Mouse (Mus musculus) c-Kit-positive CD71-positive TER-119-negative erythroid progenitor cells, embryonic 14.5 days (primary cell): ENCODE measurements around the gene Ppp1r14b.

Experiments
- DNase-seq: peaks from one replicate; pipeline ENCODE4 v3.0.0-alpha.2; 2013; ENCODE audit warnings: low read depth

Ppp1r14b gene

DNA sequence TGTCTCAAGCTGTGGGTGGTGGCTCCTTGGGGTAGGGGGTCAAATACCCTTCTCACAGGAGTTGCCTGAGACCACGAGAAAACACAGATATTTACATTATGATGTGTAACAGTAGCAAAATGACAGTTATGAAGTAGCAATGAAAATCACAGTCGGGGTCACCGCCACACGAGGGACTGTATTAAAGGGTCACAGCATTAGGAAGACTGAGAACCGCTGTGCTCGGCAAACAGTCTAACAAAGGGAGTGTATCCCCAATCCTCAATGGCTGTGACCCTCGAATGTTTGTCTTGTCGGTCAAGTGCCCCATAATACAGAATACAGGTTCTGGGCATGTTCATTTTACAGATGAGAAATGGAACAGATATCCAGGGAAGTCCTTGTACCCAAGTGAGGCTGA, 19.2 kb downstream of the Ppp1r14b start:
- no peak for DNase-seq

DNA sequence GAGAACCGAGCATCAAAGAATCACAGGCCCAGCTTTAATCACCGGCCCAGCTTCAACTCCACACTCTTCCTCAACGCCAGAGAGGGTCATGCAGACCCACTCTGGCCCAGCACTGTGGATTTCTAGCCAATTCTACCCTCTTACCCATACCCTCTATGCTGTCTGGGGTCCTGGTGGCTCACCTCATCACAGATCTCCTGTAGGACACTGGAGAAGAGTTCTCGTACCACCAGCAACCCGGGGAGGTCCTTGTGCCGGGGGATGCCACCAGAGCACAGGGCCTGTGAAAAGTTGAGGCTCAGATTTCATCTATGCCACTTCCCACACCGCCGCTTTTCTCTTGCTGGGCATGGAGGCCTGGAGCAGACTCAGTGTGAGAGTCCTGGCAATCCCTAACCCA, 19.7 kb downstream of the Ppp1r14b start:
- DNase-seq, result no peak

DNA sequence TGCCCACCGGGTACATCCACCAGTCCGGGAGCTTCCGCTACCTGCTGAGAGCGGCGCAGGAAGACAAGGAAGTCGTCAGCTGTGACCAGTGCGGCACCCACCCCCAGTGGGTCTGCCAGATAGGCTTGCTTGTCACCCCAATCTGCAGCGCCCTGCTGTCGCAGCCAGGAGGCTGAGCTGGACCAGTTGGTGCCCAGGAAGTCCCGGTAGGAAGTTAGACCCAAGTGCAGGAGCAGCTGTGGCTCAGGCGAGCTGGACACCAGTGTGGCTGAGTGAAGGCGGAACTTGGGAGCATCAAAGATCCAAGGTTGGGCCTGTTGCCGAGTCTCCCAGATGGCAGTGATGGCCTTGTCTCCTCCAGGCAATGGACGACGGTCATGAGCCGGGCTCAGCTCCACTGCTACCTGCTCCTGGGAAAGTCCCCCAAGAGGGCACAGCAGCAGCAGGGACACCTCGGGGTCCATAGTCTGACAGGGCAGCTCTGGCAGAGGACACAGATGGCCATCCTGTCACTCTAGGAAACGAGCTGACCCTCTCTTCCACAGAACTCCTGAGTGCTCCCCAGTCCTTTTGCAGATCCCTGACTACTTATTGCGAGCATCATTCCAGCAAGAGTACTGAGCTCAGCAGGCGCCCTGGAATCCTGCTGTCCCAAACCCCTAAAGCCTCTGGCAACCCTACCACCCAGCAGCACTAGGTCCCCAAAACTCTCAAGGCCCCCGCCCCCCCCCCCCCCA, 20.7 kb downstream of the Ppp1r14b start:
- DNase-seq, result no peak

DNA sequence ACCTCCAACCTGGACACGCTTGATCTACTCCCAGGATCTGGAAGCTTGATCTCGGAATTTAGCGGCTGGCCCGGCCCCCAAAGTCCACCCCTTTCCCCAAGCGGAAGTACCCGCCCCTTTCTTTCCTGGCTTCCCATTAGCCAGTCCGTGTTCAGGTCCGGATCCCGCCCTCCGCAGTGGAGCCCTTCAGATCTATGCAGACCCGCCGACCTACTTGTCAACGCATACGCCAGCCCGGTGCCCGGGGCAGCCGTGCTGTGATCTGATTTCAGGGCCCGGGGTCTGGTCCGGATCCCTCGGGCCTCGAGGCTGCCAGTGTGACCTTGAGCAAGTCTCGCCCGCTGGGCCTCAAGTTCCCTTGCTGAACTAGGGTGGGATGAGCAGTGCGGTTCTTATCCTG, 21.2 kb downstream of the Ppp1r14b start, which contains the start of the genes Nudt22 and Trpt1:
Gene Nudt22 (minus strand): TSS at position 112 of the 400 bp plus-strand sequence.
Gene Trpt1 (plus strand): TSS at position 126 of the 400 bp plus-strand sequence.
- DNase-seq, result peak; percentile 81

DNA sequence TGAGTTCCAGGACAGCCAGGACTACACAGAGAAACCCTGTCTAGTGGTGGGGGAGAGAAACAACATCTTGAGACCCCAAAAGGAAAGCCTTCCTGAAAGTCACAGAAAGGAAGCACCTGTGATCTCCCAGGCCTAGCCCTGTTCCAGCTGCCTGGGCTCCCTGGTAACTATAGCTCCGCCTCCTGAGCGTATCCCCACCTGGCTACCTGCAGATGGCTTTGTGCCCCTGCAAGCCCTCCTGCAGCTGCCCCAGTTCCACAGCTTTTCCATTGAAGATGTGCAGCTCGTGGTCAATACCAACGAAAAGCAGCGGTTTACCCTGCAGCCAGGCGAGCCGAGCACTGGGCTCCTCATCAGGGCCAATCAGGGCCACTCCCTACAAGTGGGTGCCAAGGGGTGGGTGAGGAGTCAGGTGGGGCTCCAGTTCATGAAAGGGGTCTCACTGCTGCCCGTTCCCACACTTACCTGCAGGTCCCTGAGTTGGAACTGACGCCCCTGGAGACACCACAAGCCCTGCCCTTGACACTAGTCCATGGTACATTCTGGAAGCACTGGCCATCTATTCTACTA, 23.0 kb downstream of the Ppp1r14b start:
- no peak for DNase-seq

DNA sequence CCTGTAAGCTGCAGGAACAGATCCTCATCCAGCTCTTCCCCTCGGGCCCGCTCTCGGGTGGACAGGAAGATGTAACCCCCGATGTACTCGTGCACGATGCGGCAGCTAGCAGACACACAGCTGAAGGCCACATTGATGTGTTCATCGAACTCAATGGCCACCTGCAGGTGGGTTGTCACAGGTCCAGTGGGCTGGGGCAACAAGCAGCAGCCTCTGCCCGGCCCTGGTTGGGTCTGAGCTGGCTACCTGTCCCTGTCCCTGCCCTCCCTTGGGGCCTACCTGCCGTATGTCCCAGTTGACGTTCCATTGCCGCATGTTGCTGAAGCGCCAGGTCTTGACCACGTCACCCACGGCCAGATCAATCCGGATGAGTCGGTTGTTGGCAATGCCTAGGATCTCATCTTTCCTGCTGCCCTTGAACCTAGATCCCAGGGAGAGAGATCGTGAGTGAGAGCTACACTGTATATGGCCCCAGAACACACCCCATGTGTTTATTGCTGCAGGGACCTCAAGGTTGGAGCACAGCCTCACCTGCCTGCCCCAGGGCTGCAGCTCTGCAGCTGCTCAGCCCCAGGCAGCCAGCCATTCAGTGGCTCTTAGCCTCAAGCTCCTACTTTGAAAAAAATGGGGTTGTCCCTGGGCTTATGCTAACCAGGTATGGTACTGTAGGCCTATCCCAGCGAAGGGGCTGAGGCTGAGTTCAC, 24.7 kb downstream of the Ppp1r14b start:
- no peak for DNase-seq

DNA sequence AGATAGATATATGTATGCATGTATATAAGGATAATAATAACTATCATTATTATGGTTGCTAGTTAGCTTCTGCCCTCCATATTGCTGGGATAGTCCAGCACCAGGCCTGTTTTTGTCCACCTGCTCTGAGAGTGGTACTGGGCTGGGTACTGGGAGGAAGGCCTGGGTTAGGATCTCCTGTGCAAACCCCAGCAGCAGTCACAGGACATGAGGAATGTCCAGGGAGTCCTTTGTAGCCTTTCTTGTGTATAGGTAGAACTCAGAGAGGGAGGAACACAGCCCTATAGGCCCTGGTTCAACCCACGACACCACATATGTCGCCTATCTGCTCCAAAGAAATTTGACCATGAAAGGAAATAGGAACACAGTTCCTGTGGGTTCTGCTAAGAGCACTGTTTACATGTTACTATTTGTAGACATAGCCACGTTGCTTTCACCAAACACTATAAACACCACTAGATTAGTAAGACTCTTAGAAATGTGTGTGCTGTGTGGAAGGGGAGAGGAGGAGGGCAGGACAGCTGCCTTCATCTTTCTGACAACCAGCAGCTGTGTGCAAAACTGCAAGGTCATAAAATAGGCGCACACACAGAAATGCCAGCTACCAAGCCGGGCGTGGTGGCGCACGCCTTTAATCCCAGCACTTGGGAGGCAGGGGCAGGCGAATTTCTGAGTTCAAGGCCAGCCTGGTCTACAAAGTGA, 32.3 kb downstream of the Ppp1r14b start:
- no peak for DNase-seq

DNA sequence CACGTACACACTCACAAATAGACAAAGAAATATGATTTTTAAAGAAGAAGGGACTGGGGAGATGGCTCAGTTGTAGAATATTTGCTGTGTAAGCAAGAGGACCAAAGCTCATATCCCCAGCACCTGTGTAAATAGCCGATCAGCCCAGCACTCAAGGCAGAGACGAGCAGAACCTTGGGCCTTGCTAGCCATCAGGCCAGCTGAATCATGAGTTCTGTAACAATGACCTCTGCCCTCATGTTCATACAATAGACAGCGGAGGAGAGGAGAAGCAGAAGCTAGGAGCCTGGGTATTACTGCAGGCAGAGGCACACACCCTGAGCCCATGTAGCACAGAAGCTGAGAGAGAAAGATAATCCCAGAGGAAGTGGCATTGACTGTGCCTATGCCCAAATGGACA, 37.7 kb downstream of the Ppp1r14b start:
- DNase-seq, result no peak

DNA sequence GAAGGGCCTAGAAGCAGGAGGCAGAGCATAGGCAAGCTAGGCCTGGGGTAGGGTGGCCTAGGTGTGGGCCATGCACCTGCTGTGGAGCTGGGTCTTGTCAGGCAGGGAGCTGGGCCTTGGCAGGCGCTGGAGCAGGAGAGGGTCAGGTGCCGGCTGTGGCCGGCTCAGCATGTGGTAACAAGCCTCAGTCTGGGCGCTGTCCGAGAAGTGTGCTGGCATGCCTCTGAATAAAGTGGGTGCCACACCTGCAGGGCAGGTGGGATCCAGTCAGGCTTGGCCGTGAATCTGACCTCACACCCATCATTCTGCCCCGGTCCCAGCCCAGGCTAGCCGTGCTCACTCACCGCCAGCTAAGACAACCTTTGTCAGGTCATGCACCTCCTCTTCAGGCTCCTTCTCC, 39.2 kb downstream of the Ppp1r14b start:
- no peak for DNase-seq

DNA sequence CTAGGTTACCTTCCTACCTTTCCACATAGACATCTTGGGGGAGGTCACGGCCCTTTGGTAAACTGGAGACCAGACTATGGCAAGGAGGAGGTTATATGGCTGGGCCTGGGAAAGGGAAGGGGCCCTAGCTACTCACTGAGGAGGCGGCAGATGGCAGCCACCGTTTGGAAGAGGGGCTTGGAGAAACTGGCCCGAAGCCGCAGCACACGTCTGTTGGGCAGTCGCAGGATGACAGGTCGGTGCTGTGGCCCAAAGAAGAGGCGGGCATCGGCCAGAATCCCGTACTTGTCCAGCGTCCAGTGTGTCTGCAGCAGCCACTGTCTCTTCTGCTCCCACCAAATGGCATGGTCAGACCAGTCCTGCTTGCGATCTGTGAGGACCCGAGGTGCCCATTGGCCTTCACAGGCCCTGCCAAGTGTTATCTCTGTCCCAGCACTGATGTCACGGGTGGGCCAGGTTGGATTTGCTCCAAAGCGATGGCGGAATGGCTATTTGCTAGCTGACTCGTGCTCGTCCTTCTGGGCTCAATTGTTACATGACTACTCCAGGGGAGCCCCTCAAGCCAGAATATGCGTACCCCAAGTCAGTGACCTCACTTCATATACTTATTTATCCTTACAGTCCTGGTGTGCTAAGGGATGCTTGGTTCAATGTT, 39.8 kb downstream of the Ppp1r14b start:
- DNase-seq, result no peak

DNA sequence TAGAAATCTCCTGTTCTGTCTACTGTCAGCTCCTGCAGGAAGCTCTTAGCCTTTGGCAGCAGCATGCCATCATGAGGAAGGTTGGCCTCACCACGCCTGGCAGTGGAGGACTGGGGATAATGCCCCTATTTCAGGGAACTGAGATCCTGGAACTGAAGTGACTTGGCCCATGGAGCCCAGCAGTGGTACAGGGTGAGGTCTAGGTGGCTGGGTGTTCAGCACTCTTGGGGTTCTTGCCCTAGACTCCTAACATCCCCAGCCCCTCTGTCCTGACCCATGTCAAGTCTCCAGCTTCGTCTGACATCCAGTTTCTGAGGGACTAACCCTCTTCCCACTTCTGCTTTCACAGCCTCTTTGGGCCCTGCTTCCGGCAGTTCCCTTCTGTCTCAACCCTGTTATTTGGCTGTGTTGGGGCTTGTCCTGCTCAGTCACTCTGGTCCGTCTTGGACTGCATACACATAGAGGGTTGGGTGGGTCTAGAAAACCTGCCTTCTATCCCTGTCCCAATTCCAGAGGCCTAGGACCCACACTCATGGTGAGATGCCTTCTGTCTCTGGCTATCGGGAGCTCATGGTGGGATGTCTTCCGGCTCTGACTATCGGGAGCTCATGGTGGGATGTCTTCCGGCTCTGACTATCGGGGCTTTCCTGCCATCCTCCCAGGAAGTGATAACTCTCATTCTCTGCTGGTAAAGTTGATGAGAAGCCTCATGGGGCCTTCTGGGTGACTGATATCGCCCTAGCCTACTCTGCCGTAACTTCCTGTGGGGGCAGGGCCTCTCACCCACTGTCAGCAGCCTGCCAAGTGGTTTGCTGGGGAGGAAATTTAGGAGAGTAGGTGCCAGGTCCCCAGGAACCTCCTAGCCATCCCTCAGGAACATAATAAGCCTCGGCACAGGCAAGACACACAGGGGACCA, 43.0 kb downstream of the Ppp1r14b start:
- peak; percentile 77 for DNase-seq

DNA sequence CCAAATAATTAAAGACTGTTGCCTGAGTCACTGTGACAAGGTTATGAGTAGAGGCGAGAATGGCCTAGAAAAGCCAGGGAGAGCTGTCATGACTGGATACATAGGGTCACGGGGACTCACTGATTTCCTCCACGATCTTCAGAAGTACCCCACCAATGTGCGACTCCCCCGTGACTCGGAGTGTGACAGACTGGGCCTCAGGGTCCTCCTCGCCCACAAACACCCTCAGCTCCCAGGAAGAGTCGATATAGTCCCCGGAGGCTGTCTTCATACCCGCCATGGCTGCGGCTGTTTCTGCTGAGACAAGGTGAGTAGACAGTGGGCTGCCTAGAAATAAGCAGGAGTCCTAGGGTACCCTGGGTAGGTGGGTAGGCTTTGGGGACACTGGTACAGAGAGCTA, 43.8 kb downstream of the Ppp1r14b start:
- DNase-seq, result no peak

DNA sequence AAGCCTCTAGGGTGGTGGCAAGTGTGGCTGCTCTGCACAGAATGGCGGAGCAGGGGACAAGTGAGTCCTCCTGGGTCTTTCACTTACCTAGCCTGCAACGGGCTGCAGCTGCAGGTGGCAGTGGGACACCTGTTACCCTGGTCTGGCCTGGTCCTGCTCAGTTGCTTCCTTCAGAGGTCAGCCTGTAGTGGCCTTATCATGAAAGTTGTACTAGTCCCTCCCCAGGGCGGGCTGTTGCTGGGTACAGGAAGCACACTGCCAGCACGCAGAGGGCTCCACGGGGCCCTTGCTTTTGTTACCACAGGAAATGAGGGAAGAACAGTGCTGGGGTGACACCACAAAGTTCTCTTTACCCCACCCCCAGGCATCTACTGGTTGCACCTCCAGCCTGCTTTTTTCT, 44.4 kb downstream of the Ppp1r14b start, which contains the start of gene Fermt3:
Gene Fermt3 (minus strand): TSS at position 279 of the 400 bp plus-strand sequence.
- peak; percentile 59 for DNase-seq

DNA sequence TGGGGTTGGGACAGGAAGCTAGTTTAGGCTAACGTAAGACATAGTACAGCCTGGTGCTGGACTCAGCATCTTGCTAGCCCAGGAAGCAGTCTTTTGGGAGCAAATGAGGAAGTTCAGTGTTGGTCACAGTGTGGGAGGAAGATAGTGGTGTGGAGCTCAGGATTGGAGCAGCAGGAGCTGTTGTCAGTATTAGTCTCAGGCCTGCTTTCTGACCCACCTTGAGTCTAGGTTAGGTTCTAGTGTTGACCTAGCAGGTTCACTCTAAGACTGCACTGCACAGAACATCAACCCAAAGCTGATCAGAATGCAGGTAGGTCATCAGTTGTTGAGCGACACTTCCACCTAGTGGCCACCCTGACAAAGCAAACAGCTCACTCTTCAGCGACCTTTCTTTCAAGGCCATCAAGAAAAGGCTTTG, 45.5 kb downstream of the Ppp1r14b start:
- peak; percentile 71 for DNase-seq
